Mouse (Mus musculus): ENCODE measurements around the gene Gm21190. TPM values are rescaled to one million over a fixed set of nuclear protein-coding genes. Genes with fewer than 3 reads are reported as not detected.

The Gm21190 gene
- polyA plus RNA-seq (2017; shearing (Covaris generic)) = not detected

DNA sequence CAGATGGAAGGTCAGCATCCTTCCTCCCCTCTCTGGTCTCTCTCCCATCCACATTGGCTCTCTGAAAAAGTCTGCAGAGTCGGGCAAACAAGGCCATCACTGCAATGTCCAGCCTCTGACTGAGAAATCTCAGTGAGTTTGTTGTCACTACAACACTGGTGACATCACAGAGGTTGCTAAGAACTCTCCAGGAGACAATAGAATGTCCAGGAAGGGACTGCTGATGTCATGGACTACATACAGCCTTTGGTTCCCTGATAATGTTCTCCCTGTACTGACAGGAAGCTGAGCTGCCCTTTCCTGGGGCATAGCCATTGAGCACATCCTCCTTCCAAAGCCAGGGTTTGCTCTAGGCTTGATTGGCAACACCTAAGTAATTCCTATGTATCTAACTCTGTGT is at the start of gene Gm21190:
Gene Gm21190 (minus strand): TSS at position 101 of the 400 bp plus-strand sequence.

DNA sequence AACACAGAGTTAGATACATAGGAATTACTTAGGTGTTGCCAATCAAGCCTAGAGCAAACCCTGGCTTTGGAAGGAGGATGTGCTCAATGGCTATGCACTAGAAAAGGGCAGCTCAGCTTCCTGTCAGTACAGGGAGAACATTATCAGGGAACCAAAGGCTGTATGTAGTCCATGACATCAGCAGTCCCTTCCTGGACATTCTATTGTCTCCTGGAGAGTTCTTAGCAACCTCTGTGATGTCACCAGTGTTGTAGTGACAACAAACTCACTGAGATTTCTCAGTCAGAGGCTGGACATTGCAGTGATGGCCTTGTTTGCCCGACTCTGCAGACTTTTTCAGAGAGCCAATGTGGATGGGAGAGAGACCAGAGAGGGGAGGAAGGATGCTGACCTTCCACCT is 48.0 kb upstream of the Gm21190 start, which contains the start of gene Gm21083:
Gene Gm21083 (plus strand): TSS at position 301 of the 400 bp plus-strand sequence.

DNA sequence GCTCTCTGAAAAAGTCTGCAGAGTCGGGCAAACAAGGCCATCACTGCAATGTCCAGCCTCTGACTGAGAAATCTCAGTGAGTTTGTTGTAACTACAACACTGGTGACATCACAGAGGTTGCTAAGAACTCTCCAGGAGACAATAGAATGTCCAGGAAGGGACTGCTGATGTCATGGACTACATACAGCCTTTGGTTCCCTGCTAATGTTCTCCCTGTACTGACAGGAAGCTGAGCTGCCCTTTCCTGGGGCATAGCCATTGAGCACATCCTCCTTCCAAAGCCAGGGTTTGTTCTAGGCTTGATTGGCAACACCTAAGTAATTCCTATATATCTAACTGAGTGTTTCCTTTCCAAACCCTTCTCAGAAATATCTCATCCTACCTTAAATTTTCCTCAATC is 52.6 kb downstream of the Gm21190 start, which contains the start of gene Gm21149:
Gene Gm21149 (minus strand): TSS at position 101 of the 400 bp plus-strand sequence.

Other genes with a start within 250 kb of the Gm21190 start
- not detected for gene Gm21149, start 52.7 kb downstream of the Gm21190 start, polyA plus RNA-seq (2017; shearing (Covaris generic))
- gene Gm21083, start 48.1 kb upstream of the Gm21190 start, polyA plus RNA-seq (2017; shearing (Covaris generic)) = not detected
- gene Speer4d, start 89.8 kb upstream of the Gm21190 start, polyA plus RNA-seq (2017; shearing (Covaris generic)) = not detected
- not detected for gene 4930572O03Rik, start 127.8 kb upstream of the Gm21190 start, polyA plus RNA-seq (2017; shearing (Covaris generic))
- gene Speer4c, start 185.0 kb upstream of the Gm21190 start, polyA plus RNA-seq (2017; shearing (Covaris generic)) = not detected

All from naive thymus-derived CD4-positive, alpha-beta T cell, adult 5 months (primary cell).